Mouse (Mus musculus) hindbrain, embryonic 11.5 days (tissue): ENCODE measurements around the gene BC048403. TPM values are rescaled to one million over a fixed set of nuclear protein-coding genes. Genes with fewer than 3 reads are reported as not detected.
"Not testable (repeated sequence)": the region's sequence is repeated elsewhere in the genome, so short reads cannot be mapped to it uniquely, and the experiment has no call there.

Source experiments
- ATAC-seq: fragments of 200-750 bp; cut with Nextera tagmentation; 2 replicates; pipeline ENCODE4 v1.8.0; 2017; ENCODE audit warnings: mild to moderate bottlenecking, moderate TSS enrichment, moderate library complexity; ENCODE audit not compliant: low FRiP score
- DNase-seq: peaks from one replicate; pipeline ENCODE4 v3.0.0-alpha.2; 2015; ENCODE audit warnings: low spot score
- H3K27ac ChIP-seq: fragments of 300-500 bp; sonication (generic); 2 replicates; pipeline ENCODE4 v1.5.1; 2014; ENCODE audit warnings: mild to moderate bottlenecking, low read depth, low read length
- H3K27me3 ChIP-seq: fragments of 300-500 bp; sonication (generic); 2 replicates; pipeline ENCODE4 v1.6.1; 2014; ENCODE audit warnings: mild to moderate bottlenecking, low read length, moderate library complexity, mixed read lengths; ENCODE audit not compliant: control insufficient read depth, insufficient read depth
- H3K36me3 ChIP-seq: fragments of 300-500 bp; sonication (generic); 2 replicates; pipeline ENCODE4 v1.6.1; 2014; ENCODE audit warnings: mild to moderate bottlenecking, low read length, moderate library complexity, mixed read lengths; ENCODE audit not compliant: control insufficient read depth, insufficient read depth
- H3K4me1 ChIP-seq: fragments of 300-500 bp; sonication (generic); replicated peaks from 2 replicates; pipeline ENCODE4 v1.6.1; 2014; ENCODE audit warnings: low read length, mixed read lengths; ENCODE audit not compliant: control insufficient read depth, insufficient read depth
- H3K4me2 ChIP-seq: fragments of 300-500 bp; sonication (generic); replicated peaks from 2 replicates; pipeline ENCODE4 v1.6.1; 2014; ENCODE audit warnings: mild to moderate bottlenecking, low read depth, low read length
- H3K4me3 ChIP-seq: fragments of 300-500 bp; sonication (generic); 2 replicates; pipeline ENCODE4 v1.5.1; 2014; ENCODE audit warnings: low read depth, low read length
- H3K9ac ChIP-seq: fragments of 300-500 bp; sonication (generic); 2 replicates; pipeline ENCODE4 v1.6.1; 2014; ENCODE audit warnings: low read depth, low read length
- H3K9me3 ChIP-seq: fragments of 300-500 bp; sonication (generic); 2 replicates; pipeline ENCODE4 v1.6.1; 2016; ENCODE audit warnings: low read length; ENCODE audit not compliant: control insufficient read depth
- WGBS: fragments of 180-500 bp; shearing (Covaris S2); extraction: QIAGEN DNeasy Blood & Tissue Kit; methylation state at CpG from one replicate; pipeline ENCODE4 v1.1.7; 2014; 5-methylcytosine and 5-hydroxymethylcytosine counted together
- polyA plus RNA-seq: library from polyadenylated mRNA; unstranded; fragments of >200 nt; fragmentation: Nextera tagmentation; extraction: Ambion mirVana; gene quantifications from 2 replicates; pipeline ENCODE4 v1.2.1, GENCODE M21; 2014

BC048403 gene
- polyA plus RNA-seq, 1 experiment from 2014 or later = 2.9 TPM

GRCm38 (mm10) chr10:121765174-121766057 lies 25.7 kb downstream of the BC048403 start:
- Histone ChIP-seq H3K36me3 (no peaks in the 10 kb centered on the region), H3K4me1 (no peaks in the 10 kb centered on the region), H3K4me3 (no peak overlapping the region), H3K9ac (no peak overlapping the region), H3K9me3 (no peaks in the 10 kb centered on the region), H3K27ac (0 out of 2 replicates have a peak overlapping the region, but pooled peaks have one; percentile 10), H3K27me3 (no peaks in the 10 kb centered on the region), H3K4me2 (no peak overlapping the region)
- ATAC-seq (peak; percentile 89), DNase-seq (peak; percentile 70)
- WGBS = 65% methylated on average over 10 of the region's 10 CpGs

- not testable (repeated sequence) for H3K27ac ChIP-seq, H3K9me3 ChIP-seq, H3K4me3 ChIP-seq, ATAC-seq, H3K4me1 ChIP-seq, H3K9ac ChIP-seq, H3K27me3 ChIP-seq, H3K4me2 ChIP-seq, H3K36me3 ChIP-seq
- DNase-seq = peak; percentile 40
- 85% methylated on average over 3 of the region's 3 CpGs for WGBS
These were observed 27.6 kb downstream of the BC048403 start for GRCm38 (mm10) chr10:121767295-121767694.

- no peaks in the 10 kb centered on the region for H3K36me3 ChIP-seq
- no peak overlapping the region for H3K9ac ChIP-seq
- H3K4me2 ChIP-seq = no peak overlapping the region
- ATAC-seq = no peak
- 89% methylated on average over 5 of the region's 5 CpGs for WGBS
- no peaks in the 10 kb centered on the region for H3K9me3 ChIP-seq
- DNase-seq = no peak
- no peak overlapping the region for H3K4me3 ChIP-seq
- no peak overlapping the region for H3K27ac ChIP-seq
- no peaks in the 10 kb centered on the region for H3K4me1 ChIP-seq
- H3K27me3 ChIP-seq = no peaks in the 10 kb centered on the region
These were observed 30.0 kb downstream of the BC048403 start for GRCm38 (mm10) chr10:121769711-121770110.

GRCm38 (mm10) chr10:121770624-121771577 lies 31.2 kb downstream of the BC048403 start:
- DNase-seq (peak; percentile 52), ATAC-seq (no peak)
- H3K4me3 ChIP-seq = no peak overlapping the region

GRCm38 (mm10) chr10:121773813-121774212 lies 34.1 kb downstream of the BC048403 start:
- Histone ChIP-seq H3K9me3 (no peaks in the 10 kb centered on the region), H3K36me3 (no peaks in the 10 kb centered on the region), H3K4me2 (no peak overlapping the region), H3K27ac (no peak overlapping the region), H3K27me3 (no peaks in the 10 kb centered on the region), H3K4me1 (no peaks in the 10 kb centered on the region), H3K9ac (no peak overlapping the region), H3K4me3 (no peak overlapping the region)
- ATAC-seq (no peak), DNase-seq (no peak)
- WGBS = 76% methylated on average over 4 of the region's 4 CpGs

More at GRCm38 (mm10) chr10:121770624-121771577, 31.2 kb downstream of the BC048403 start:
- Histone ChIP-seq H3K9me3 (no peaks in the 10 kb centered on the region), H3K27ac (no peak overlapping the region), H3K4me2 (no peak overlapping the region), H3K36me3 (no peaks in the 10 kb centered on the region), H3K4me1 (no peaks in the 10 kb centered on the region), H3K27me3 (no peaks in the 10 kb centered on the region), H3K9ac (no peak overlapping the region)
- 53% methylated on average over 20 of the region's 20 CpGs for WGBS

- Histone ChIP-seq H3K27me3 (no peaks in the 10 kb centered on the region), H3K4me1 (no peaks in the 10 kb centered on the region), H3K4me2 (no peak overlapping the region), H3K4me3 (no peak overlapping the region), H3K9ac (no peak overlapping the region), H3K9me3 (no peaks in the 10 kb centered on the region), H3K27ac (no peak overlapping the region), H3K36me3 (no peaks in the 10 kb centered on the region)
- no peak for ATAC-seq
- WGBS = 74% methylated on average over 3 of the region's 3 CpGs
- no peak for DNase-seq
These were observed 36.3 kb downstream of the BC048403 start for GRCm38 (mm10) chr10:121775990-121776389.

GRCm38 (mm10) chr10:121781159-121781558 lies 41.4 kb downstream of the BC048403 start:
- 54% methylated on average over 14 of the region's 14 CpGs for WGBS
- no peak for DNase-seq

GRCm38 (mm10) chr10:121788536-121788935 lies 48.8 kb downstream of the BC048403 start:
- H3K36me3 ChIP-seq = 0 out of 2 replicates have a peak, but pooled peaks cover under 1% of the 10 kb centered on the region
- H3K4me3 ChIP-seq = no peak overlapping the region
- 97% methylated on average over 3 of the region's 3 CpGs for WGBS

More at GRCm38 (mm10) chr10:121781159-121781558, 41.4 kb downstream of the BC048403 start:
- H3K36me3 ChIP-seq = 0 out of 2 replicates have a peak, but pooled peaks cover 2% of the 10 kb centered on the region
- no peaks in the 10 kb centered on the region for H3K4me1 ChIP-seq
- H3K27me3 ChIP-seq = no peaks in the 10 kb centered on the region
- H3K4me3 ChIP-seq = no peak overlapping the region
- no peaks in the 10 kb centered on the region for H3K9me3 ChIP-seq
- ATAC-seq = no peak
- no peak overlapping the region for H3K9ac ChIP-seq
- no peak overlapping the region for H3K27ac ChIP-seq
- H3K4me2 ChIP-seq = no peak overlapping the region

More at GRCm38 (mm10) chr10:121788536-121788935, 48.8 kb downstream of the BC048403 start:
- H3K9ac ChIP-seq = no peak overlapping the region
- no peak overlapping the region for H3K4me2 ChIP-seq
- ATAC-seq = no peak
- H3K27ac ChIP-seq = no peak overlapping the region
- no peak for DNase-seq
- no peaks in the 10 kb centered on the region for H3K9me3 ChIP-seq
- H3K4me1 ChIP-seq = no peaks in the 10 kb centered on the region
- H3K27me3 ChIP-seq = no peaks in the 10 kb centered on the region
